Mouse (Mus musculus) liver, postnatal 0 days (tissue): ENCODE results near the gene Amer2.

Experiments
- CTCF ChIP-seq: sonication (generic); IDR thresholded peaks from 2 replicates; pipeline ENCODE4 v1.5.1; 2016; ENCODE audit warnings: antibody characterized with exemption, low read depth
- EP300 ChIP-seq: IDR thresholded peaks from 2 replicates; pipeline ENCODE4 v1.6.1; 2016; ENCODE audit warnings: antibody characterized with exemption, low read depth, mild to moderate bottlenecking

DNA sequence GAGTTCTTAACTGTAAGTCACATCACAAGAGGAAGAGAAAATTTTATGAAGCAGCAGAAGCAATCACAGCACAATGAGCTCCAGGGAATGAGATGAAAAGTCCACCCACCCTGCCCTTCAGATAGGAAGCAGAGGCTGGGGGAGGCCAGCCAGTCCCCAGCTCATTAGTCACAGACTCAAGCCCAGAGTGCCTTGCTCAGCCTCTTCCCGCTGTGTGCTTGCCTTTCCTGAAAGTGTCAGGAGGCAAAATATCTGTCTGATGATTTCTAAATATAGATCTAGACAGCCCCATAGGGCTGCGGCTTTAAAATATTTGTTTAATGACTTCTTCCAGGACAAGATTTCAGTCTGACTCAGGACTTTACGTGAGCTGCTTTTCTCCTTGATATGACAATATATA is 54.8 kb downstream of the Amer2 start:
- TF ChIP-seq CTCF (no peak), EP300 (no peak)
